Mouse (Mus musculus) myocyte (in vitro differentiated cells): ENCODE measurements around the gene Casp7. TPM values are rescaled to one million over a fixed set of nuclear protein-coding genes. Genes with fewer than 3 reads are reported as not detected.
"Not testable (repeated sequence)": the region's sequence is repeated elsewhere in the genome, so short reads cannot be mapped to it uniquely, and the experiment has no call there.

Experiments used
- H3K27me3 ChIP-seq: one replicate; pipeline ENCODE4 v1.6.1; 2011; ENCODE audit not compliant: control insufficient read depth, insufficient read depth, insufficient read length
- H3K36me3 ChIP-seq: one replicate; pipeline ENCODE4 v1.6.1; 2011; ENCODE audit not compliant: control insufficient read depth, insufficient read depth
- H3K4me2 ChIP-seq: one replicate; pipeline ENCODE4 v1.6.1; 2011; ENCODE audit warnings: low read depth, control low read depth
- H3K4me3 ChIP-seq: one replicate; pipeline ENCODE4 v1.5.1; 2011; ENCODE audit warnings: mild to moderate bottlenecking, control low read depth, moderate library complexity
- H3K79me2 ChIP-seq: one replicate; pipeline ENCODE4 v1.6.1; 2011; ENCODE audit not compliant: control insufficient read depth, insufficient read depth
- H3ac ChIP-seq: one replicate; pipeline ENCODE4 v1.6.1; 2011; ENCODE audit not compliant: control insufficient read depth, insufficient read length
- CEBPB ChIP-seq: IDR thresholded peaks from 2 replicates; pipeline ENCODE4 v1.6.1; 2011; ENCODE audit warnings: mild to moderate bottlenecking, moderate library complexity; ENCODE audit not compliant: poor library complexity, insufficient read depth, severe bottlenecking
- E2F4 ChIP-seq: IDR thresholded peaks from one replicate; pipeline ENCODE4 v1.6.1; 2011; ENCODE audit warnings: mild to moderate bottlenecking, control low read depth, moderate library complexity; ENCODE audit not compliant: insufficient read depth
- MAX ChIP-seq: IDR thresholded peaks from one replicate; pipeline ENCODE4 v1.6.1; 2011; ENCODE audit warnings: low read depth, mild to moderate bottlenecking, control low read depth
- MYOD1 ChIP-seq, 3 experiments: IDR thresholded peaks; one replicate each; pipeline ENCODE4 v1.6.1; 2011; ENCODE audit warnings: control low read depth in 2 of 3, low read depth in 2 of 3, mild to moderate bottlenecking in 2 of 3, moderate library complexity in 1 of 3; ENCODE audit not compliant: insufficient read length in 2 of 3, control insufficient read depth in 1 of 3
- MYOG ChIP-seq, 3 experiments: IDR thresholded peaks; one replicate each; pipeline ENCODE4 v1.6.1; 2011; ENCODE audit warnings: control low read depth in 2 of 3, low read depth in 2 of 3, mild to moderate bottlenecking in 2 of 3; ENCODE audit not compliant: insufficient read length in 2 of 3, control insufficient read depth in 1 of 3, insufficient read depth in 1 of 3
- POLR2A ChIP-seq: IDR thresholded peaks from one replicate; pipeline ENCODE4 v1.6.1; 2011; ENCODE audit warnings: low read depth, mild to moderate bottlenecking, control low read depth, moderate library complexity; ENCODE audit not compliant: insufficient read length
- POLR2AphosphoS2 ChIP-seq: IDR thresholded peaks from one replicate; pipeline ENCODE4 v1.6.1; 2011; ENCODE audit warnings: low read depth, control low read depth; ENCODE audit not compliant: insufficient read length
- REST ChIP-seq: IDR thresholded peaks from one replicate; pipeline ENCODE4 v1.6.1; 2011; ENCODE audit warnings: mild to moderate bottlenecking, control low read depth, moderate library complexity; ENCODE audit not compliant: insufficient read depth, insufficient read length
- SRF ChIP-seq: IDR thresholded peaks from one replicate; pipeline ENCODE4 v1.6.1; 2011; ENCODE audit warnings: low read depth; ENCODE audit not compliant: control insufficient read depth, insufficient read length
- TCF12 ChIP-seq: IDR thresholded peaks from one replicate; pipeline ENCODE4 v1.6.1; 2011; ENCODE audit warnings: mild to moderate bottlenecking, control low read depth; ENCODE audit not compliant: poor library complexity, insufficient read depth, severe bottlenecking
- TCF3 ChIP-seq: IDR thresholded peaks from one replicate; pipeline ENCODE4 v1.6.1; 2011; ENCODE audit warnings: low read depth, control low read depth; ENCODE audit not compliant: insufficient read length
- USF1 ChIP-seq: IDR thresholded peaks from one replicate; pipeline ENCODE4 v1.6.1; 2011; ENCODE audit warnings: low read depth, mild to moderate bottlenecking, control low read depth, moderate library complexity
- polyA plus RNA-seq: library from polyadenylated mRNA; unstranded; fragments of >200 nt; fragmentation: generic; extraction: Trizol; gene quantifications from one replicate; pipeline ENCODE4 v1.2.1, GENCODE M21; 2012; ENCODE audit warnings: missing spikeins

Casp7 gene
- 6.6 TPM for polyA plus RNA-seq

DNA sequence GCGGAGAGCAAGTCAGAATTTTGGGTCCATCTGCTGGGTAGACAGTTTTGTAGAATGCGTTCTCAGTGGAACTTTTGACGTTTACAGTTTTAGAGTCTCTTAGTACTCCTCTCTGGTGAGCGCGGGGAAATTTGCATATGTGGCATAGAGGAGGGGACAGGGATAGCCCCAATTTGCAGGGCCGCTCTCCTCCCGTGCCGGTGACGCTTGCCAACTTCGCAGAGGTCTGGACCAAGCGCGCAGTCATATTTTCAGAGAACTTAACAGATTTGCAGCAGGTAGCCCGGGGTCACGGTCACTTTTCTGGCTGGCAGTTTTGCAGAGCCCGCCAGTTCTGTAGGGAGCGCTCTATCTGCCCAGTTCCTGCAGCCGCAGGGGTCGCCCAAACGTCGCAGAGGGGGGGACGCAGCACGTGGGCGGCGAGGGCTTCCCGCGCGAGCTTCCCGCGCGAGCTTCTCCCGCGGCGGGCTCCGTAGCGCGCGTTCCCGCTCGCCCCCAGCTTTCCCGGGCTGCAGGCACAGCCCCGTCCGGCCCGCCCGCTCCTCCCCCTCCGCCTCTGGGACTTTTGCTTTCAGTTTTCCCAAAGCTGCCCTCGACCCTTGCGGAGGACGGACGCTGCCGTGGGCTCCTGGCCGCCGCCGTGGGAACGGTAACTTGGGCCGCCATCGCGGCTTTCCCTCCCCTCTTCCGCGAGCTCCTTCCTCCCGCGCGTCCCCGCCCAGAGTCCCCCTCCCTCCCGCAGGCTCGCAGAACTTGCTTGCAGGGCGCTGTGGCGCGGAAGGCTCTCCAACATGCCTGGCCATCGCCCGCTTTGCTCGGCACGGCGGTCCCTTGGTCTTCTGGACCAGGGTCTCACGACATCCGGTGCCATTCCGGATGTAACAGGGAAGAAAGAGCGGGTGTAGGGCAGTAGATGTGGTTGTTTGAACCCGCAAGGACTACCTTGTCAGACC is at the start of gene Casp7:
Gene Casp7, plus strand, starts transcription at position 461 of the 953 bp plus-strand sequence.
- H3K4me2 ChIP-seq: peak within 1 kb of the TSS; percentile 77
- TF ChIP-seq SRF: no peak
- TF ChIP-seq POLR2A: peak; percentile 49
- TF ChIP-seq CEBPB: no peak
- no peak for TF ChIP-seq REST
- TF ChIP-seq MYOD1 (IDR thresholded peaks at IDR 0.05; ENCODE audit: control insufficient read depth in 1 of 3, insufficient read length in 2 of 3, low read depth in 2 of 3): no peak
- TF ChIP-seq USF1: no peak
- no peak for TF ChIP-seq MAX
- H3ac ChIP-seq: no peak within 1 kb of the TSS
- H3K36me3 ChIP-seq: no peaks in the 10 kb centered on the region
- no peaks in the 10 kb centered on the region for H3K79me2 ChIP-seq
- H3K4me3 ChIP-seq: peak within 1 kb of the TSS; percentile 34
- H3K27me3 ChIP-seq: no peaks in the 10 kb centered on the region

DNA sequence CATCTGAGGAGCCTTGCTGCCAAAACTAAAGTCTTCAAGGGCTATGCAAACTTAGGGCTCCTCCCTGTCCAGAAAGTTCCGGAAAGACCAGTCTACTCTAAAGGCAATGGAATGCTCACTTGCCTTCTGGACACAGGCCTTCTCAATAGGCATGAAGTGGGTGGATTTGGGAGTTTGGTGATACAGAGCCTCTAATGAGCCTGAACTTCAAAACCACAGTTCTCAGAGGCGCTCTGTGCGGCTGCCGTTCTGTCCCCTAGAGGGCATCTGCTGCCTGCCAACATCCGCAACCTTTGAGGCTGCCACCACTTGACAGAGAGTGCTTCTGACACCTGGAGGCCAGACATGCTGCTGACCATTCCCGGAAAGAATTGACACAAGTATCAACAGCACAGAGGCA is 47.6 kb upstream of the Casp7 start:
- Histone ChIP-seq H3K36me3 (no peaks in the 10 kb centered on the region), H3K27me3 (no peaks in the 10 kb centered on the region), H3K79me2 (no peaks in the 10 kb centered on the region), H3ac (no peak overlapping the region), H3K4me3 (no peak overlapping the region), H3K4me2 (no peak overlapping the region)
- TF ChIP-seq MYOD1 (IDR thresholded peaks at IDR 0.05; ENCODE audit: control insufficient read depth in 1 of 3, insufficient read length in 2 of 3, low read depth in 2 of 3) (no peak), MAX (no peak)

DNA sequence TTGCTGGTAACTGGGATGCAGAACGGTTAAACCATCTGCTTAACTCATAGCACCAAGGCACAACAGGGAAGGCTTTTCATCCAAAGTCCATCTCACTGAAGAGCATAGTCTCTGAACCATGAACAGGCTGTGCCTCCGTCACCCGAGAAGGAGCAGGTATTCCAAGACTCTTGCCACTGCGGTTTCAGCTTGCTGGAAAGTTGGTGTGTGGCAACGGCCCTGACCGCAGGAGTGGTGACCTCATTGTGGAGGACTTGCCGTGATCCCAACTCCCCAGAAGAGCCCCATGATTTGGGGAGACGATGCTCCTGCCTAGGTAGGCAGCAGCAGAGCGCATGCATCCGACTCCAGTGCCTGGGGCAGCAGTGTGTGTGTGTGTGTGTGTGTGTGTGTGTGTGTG is 43.2 kb upstream of the Casp7 start:
- Histone ChIP-seq H3K27me3 (no peaks in the 10 kb centered on the region), H3K79me2 (no peaks in the 10 kb centered on the region), H3K36me3 (no peaks in the 10 kb centered on the region), H3K4me2 (no peak overlapping the region), H3ac (no peak overlapping the region), H3K4me3 (no peak overlapping the region)
- TF ChIP-seq USF1: no peak
- TF ChIP-seq POLR2A: no peak
- no peak for TF ChIP-seq POLR2AphosphoS2
- 0 out of 2 replicates have a peak, but pooled peaks have one; percentile 14 for TF ChIP-seq CEBPB
- peak in 1 of 3 experiments; percentile 18 for TF ChIP-seq MYOG (IDR thresholded peaks at IDR 0.05; ENCODE audit: control insufficient read depth in 1 of 3, insufficient read depth in 1 of 3, insufficient read length in 2 of 3, low read depth in 2 of 3)
- peak in 1 of 3 experiments; percentile 11 for TF ChIP-seq MYOD1 (IDR thresholded peaks at IDR 0.05; ENCODE audit: control insufficient read depth in 1 of 3, insufficient read length in 2 of 3, low read depth in 2 of 3)
- no peak for TF ChIP-seq TCF3

DNA sequence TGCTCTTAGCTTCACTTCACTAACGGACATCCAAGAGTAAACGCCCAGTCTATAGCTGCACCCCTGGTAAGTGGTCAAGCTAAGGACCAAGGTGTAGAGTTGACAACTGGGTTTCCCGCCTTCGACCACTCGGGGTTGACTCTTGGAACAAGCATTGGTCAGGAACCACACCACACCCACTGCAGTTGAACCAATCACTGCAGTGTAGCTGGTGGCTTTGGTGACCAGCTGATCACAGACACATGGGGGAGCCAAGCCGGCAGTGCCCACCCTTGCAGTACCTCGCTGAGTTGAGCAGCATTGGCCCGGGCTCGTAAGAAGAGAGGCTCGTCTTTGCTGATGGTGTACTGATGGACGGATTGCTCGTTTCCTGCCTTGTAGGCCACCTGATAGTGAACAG is 41.7 kb upstream of the Casp7 start:
- Histone ChIP-seq H3ac (no peak overlapping the region), H3K36me3 (no peaks in the 10 kb centered on the region)
- TF ChIP-seq CEBPB (no peak), USF1 (no peak), E2F4 (no peak), MYOG (IDR thresholded peaks at IDR 0.05; ENCODE audit: control insufficient read depth in 1 of 3, insufficient read depth in 1 of 3, insufficient read length in 2 of 3, low read depth in 2 of 3) (no peak)

DNA sequence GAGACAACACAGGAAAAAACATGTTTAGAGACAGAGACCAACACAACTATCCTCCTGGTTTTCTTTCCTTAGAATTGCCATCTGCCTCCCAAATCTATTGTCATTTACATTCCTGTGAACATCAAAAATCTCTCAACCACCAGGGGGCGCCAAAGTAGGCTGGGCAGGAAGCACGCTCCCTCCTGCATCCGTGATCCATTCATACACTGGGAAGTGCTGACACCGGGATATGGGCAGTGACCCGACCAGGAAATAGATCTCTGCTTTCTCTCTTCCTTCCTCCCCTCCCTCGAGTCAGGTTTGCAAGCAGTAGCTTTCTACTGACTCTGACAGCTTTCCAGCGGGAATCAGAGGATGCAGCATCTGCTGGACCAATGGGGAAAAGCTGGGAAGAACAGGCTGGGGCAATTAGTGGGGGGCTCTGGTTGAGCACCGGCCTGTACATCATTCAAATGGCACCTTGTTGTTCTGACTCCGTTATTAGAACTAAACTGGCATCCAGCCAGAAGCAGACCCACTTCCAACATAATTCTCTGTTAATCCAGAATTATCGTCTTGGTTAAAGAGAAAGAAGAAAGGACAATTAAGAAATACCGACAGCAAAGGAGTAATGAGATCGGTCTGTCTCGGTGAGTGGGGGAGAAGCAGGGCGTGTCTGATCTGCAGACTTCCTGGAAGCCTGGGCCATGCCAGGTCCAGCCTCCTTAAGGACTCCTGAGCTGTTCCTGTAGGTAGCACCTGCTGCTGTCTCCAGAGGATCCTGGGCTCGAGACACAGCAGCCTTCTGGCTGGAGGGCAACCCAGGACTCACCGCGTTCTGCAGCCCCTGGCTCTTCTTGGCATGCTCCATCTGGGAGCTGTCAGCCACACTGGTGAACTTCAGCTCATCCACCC is 40.2 kb upstream of the Casp7 start:
- H3K36me3 ChIP-seq: no peaks in the 10 kb centered on the region
- H3K27me3 ChIP-seq: no peaks in the 10 kb centered on the region
- no peak overlapping the region for H3ac ChIP-seq
- no peak overlapping the region for H3K4me3 ChIP-seq
- no peaks in the 10 kb centered on the region for H3K79me2 ChIP-seq
- H3K4me2 ChIP-seq: peak overlapping the region; percentile 41
- TF ChIP-seq MYOD1 (IDR thresholded peaks at IDR 0.05; ENCODE audit: control insufficient read depth in 1 of 3, insufficient read length in 2 of 3, low read depth in 2 of 3) (no peak), TCF12 (no peak), MAX (no peak), TCF3 (no peak), USF1 (no peak), REST (no peak), MYOG (IDR thresholded peaks at IDR 0.05; ENCODE audit: control insufficient read depth in 1 of 3, insufficient read depth in 1 of 3, insufficient read length in 2 of 3, low read depth in 2 of 3) (no peak)

More for the DNA sequence above, 41.7 kb upstream of the Casp7 start:
- Histone ChIP-seq H3K4me2 (no peak overlapping the region), H3K4me3 (no peak overlapping the region), H3K79me2 (no peaks in the 10 kb centered on the region), H3K27me3 (no peaks in the 10 kb centered on the region)

DNA sequence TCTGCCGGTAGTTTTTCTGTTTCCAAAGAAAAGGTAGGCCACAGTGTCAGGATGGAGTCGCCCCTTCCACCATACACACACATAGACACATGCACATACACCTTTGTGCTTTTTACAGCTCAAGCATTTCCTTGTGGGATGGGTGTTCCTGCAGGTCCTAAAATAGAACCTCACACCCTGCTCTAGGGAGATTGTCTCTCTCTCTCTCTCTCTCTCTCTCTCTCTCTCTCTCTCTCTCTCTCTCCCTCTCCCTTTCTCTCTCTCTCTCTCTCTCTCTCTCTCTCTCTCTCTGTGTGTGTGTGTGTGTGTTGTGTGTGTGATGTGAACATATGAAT is 39.6 kb upstream of the Casp7 start:
- H3K27me3 ChIP-seq, H3K79me2 ChIP-seq, H3K36me3 ChIP-seq, H3K4me3 ChIP-seq, H3ac ChIP-seq: not testable (repeated sequence)
- H3K4me2 ChIP-seq: peak overlapping the region; percentile 41
